Mouse (Mus musculus) thymus, postnatal 0 days (tissue): ENCODE measurements around the gene Ggt6. TPM values are rescaled to one million over a fixed set of nuclear protein-coding genes. Genes with fewer than 3 reads are reported as not detected.
A peak's percentile ranks its signal among the peaks of the same experiment; 100 is the strongest.
"Not testable (repeated sequence)": the region's sequence is repeated elsewhere in the genome, so short reads cannot be mapped to it uniquely, and the experiment has no call there.

Experiments
- DNase-seq: peaks from one replicate; pipeline ENCODE4 v3.0.0-alpha.2; 2015; ENCODE audit warnings: low spot score
- polyA plus RNA-seq: library from polyadenylated mRNA; unstranded; fragments of >200 nt; fragmentation: Nextera tagmentation; extraction: Ambion mirVana; gene quantifications from 2 replicates; pipeline ENCODE4 v1.2.1, GENCODE M21; 2015

Ggt6 gene
- polyA plus RNA-seq, 1 experiment from 2014 or later, result 1.1 TPM

DNA sequence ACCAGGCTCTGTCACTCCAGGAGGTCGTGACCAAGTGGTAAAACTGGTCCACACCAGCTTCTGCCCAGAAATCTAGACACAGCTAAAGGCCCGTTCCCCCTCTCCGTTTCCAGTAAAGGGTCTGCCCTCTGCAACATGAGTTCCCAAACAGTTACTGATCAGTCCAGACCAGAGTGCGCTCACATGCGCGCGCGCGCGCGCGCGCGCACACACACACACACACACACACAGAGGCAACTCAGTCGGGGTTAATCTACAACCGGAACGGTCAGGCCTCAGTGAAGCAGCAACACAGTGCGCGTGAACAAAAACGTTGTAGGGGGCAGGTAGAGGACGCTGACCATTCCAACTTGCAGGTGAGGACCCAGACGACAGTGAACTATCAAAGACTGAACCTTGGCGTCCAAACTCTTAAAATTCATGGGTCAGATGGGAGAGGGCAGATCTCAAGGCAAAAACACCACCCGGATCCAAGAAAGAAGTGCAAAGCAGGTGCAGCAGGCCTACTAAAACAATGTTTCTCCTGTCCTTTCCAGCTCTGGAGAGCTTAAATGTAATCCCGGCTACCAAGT lies 24.7 kb upstream of the Ggt6 start:
- DNase-seq, result no peak

DNA sequence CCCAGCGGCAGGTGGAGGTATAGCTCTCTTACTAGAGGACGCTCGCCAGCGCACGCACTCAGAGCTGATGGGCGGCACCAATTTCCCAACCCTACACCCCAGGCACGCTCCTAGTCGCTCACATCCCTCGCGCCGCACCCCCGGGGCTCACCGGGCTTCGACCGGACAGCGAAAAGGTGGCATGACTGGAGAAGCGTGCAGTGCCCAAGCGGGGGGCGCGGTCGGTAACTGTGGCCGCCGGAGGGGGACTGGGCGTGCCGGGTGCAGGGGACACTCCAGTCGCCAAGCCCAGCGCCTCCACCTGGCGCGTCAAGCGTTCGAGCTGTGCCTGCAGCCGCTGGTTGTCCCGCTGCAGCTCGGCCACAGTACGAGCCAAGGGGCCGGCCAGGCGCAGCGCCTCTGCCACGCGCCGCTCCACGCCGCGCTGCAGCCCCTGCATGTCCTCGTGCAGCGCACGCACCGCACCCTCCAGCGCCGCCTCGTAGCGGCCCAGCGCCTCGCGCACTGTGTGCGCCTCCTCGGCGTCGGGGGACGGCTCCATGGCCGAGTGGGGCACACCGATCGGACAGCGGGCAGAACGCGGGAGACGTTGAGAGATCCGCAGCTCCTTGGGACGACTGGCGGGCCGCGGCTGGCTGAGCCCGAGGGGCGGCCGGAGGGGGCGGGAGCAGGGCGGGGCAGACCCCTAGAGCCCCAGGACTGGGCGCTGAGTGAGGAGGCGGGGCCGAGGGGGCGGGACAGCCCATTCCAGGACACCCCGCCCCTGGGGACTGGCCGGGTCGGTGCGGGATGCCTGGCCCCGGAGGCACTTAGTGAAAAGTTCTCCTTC lies 24.0 kb upstream of the Ggt6 start, which contains the start of gene Smtnl2:
Gene Smtnl2, minus strand, starts transcription at position 621 of the 829 bp plus-strand sequence.
- peak; percentile 12 for DNase-seq

DNA sequence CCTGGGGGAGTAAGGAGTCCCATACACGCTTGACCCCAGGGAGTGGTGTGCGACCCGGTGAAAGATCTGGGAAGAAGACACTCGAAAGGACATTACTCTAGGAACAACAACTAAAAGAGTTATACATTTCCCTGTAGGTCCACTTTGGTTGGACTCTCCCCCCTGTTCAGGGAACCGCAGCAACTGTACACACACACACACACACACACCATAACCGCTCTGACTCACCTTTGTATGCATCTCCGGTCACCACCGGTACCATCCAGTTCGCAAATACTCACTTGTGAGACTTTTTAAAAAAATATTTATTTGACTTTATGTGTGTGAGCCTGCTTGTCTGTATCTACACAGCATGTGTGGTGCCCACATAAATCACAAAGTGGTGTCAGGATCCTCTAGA lies 23.4 kb upstream of the Ggt6 start:
- DNase-seq, result no peak

DNA sequence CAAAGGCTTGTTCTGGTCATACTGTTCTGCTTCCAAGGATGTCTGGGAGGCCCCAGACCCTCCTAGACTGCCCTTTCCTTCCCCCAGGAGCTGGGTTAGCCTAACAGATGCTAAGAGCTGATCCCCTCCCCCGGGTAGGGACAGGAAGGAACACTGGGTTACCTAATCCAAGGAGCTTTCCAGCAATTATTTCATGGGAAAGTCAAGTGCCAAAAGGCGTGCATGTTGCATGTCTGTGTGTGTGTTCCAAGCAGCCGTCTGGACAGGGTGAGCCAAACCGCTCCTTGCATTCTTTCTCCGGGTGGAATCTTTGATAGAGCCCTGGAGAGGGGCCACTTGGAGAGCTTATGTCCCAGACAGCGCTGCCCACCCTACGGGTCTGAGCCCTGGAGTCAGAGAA lies 22.3 kb upstream of the Ggt6 start:
- no peak for DNase-seq

DNA sequence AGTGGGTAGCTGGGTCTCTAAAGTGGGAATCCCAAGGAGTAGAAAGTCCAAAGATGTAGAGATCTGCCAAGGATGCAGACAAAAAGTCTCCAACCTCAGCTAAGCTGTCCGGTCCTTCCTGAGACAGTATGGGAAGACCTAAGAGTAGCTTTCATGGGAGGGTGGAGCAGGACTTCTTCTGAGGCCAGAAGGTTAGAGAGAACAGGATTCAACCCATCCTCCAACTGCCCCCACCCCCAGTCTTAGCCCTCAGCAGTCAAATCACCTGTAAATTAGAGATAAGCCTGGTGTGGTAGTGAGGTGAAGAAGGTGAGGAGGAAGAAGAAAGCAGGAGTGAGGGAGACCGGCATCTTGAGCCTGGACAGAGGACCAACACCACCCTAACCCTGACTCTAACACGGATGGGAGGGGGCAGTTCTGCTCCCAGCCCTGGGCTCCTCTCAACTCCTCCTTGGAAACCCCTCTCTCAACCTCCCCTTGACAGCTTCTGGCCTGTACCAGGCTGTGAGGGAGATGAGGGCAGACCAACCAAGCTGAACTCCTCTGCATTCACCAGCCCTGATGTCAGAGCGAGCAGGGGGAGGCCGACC lies 21.6 kb upstream of the Ggt6 start:
- DNase-seq, result no peak

DNA sequence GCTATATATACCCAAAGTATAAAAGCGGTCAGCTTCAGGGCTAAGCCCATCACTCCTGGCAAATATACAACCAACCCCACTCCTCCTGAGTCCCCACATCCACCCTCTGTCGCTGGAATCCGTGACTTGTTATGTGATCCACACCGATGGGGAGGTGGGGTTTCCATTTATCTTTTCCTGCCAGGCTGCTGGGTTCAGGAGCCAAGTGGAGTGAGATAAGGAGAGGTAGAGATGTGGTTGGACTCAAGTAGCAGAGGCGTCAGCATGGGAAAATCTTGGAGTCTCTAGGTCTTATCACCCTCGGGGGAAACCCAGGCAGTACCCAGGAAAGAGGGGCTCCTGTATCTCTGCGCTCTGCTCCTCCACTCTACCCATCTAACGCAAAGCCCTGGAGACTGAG lies 20.2 kb upstream of the Ggt6 start:
- no peak for DNase-seq

DNA sequence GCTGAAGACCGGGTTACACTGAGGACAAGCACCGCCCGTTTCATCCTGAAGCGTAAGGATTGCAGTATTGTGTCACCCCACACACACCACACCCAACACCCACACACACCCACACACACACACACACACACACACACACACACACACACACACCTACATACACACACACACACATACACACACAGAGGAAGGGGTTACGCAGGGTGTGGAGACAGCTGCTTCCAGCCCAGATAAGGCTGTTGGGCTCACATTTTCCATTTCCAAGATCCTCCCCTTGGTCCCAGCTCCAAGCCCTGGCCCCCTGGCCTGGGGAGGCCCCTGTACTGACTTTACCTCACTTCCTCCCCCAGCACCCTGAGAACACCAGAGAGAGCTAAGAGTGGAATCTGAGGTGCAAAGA lies 18.7 kb upstream of the Ggt6 start:
- DNase-seq, result no peak

DNA sequence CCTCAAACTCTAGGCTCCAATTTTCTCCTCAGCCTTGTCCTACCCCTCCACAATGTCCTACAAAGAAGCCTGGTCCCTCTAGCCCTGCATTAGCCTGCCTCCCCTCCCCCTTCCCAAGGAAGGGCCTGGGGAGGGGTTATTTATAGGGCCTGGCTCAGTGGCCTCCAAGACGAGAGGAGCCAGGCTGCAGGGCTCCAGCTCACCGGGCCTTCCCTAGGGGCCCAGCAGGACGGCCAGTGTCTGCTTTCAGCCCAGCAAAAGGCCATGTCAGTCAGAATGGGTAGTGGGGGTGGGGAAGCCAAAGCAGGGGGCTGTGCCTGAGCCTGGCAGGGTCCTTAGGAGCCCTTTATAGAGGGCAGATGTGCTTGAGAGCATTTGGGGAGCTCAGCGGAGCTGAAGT lies 17.9 kb upstream of the Ggt6 start:
- no peak for DNase-seq

DNA sequence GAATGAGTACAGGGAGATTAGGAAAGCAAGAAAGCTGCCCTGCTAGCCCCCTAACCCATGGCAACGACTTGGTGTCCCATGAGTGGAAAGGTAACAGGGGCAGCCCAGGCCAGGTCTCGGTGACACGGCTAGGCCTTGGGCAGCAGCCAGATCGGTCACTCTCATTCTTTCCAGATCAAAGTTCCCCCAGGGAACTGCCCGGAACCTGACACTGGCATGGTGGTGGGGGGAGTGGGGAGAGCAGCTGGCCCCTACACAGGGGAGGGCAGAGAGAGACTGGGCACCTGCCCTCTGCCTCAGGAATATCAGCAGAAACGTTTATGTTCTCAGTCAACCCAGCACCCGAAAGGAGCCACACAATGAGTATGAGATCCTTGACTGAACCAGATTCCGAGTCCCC lies 17.1 kb upstream of the Ggt6 start:
- no peak for DNase-seq

DNA sequence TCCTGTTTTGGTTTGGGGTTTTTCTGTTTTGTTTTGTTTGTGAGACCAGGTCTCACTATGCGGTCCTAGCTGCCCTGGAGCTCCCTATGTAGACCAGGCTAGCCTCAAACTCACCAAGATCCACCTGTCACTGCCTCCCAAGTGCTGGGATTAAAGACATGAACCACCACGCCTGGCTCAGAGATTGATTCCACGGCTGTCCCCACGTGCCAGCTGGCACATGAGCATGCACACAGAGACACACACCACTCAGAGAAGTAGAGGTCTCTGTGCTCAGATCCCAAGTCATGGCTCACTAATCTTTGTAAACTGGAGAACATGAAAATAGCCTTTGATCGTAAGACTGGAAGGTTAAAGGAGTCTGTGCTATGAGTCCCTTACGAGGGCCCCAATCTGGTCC lies 16.3 kb upstream of the Ggt6 start:
- DNase-seq, result no peak

DNA sequence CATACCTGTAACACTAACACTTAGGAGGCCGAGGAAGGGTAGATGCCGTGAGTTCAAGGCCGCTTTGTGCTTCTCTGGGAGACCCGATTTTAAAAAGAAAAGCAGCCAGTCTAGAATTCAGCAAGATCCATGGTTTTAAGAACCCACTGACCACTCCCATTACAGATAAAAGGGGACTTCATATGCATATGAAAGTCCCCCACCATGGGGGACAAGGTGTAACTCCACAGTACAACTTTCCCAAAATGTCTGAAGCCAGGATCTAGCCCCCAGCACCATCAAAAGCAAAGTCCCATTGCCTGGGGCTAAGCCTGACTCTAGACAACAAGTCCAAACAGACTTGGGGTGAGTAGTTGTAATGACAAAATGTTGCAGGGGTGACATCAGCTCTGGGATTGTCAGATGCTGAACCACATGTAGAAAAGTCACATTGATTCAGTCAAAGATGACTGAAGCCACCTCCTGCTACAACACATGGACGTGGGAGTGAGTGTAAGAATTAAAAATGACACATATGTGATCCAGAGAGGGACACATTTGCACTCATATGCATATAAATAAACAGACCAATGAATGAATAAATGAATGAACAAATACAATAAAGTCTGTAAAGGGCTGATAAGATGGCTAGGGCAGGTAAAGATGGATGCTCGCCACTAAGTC lies 14.7 kb upstream of the Ggt6 start:
- DNase-seq, result no peak

DNA sequence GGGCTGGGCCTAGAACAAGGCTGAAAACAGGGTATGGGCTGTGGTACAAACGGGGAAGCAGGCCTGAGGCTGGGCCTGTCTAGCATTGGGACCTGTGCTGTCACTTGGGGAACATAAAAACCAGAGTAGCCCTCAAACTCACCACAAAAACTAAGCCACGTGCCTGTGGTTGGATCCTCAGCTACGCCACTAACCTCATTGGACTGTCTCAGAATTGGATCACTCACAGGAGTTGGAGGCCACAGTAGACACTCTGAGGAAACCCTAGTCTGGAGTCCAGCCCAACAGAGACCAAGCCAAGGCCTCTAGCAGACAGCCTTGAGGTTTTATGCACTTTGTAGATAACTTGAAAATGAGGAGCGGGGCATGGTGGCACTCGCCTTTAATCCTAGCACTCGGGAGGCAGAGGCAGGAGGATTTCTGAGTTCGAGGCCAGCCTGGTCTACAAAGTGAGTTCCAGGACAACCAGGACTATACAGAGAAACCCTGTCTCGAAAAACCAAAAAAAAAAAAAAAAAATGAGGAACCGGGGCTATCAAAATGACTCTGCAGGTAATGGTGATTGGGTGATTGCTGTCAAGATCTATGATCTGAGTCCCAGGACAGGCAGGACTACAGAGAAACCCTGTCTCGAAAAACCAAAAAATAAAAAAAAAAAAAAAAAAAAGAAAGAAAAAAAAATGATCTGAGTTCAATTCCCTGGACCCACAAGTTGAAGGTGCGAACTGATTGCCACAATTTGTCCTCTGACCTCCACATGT lies 13.6 kb upstream of the Ggt6 start:
- DNase-seq, result no peak

DNA sequence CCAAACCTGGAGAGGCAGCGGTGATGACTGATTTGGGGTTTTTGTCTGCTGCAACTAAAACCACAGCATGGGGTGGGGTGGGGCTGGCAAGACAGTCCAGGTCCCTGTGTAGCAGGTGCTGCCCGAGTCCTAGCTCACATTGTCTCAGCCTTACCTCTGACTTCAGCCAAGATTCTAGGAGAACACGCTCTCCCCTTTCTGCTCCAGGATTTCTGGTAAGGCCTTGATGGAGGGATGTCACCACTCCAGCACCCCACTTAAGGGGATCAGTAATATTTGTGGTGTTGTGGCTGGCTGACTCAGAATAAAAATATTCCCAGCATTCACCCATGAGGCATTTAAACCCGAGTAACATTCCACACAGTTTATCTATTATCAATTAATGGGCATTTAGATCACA lies 11.6 kb upstream of the Ggt6 start:
- DNase-seq, result no peak

DNA sequence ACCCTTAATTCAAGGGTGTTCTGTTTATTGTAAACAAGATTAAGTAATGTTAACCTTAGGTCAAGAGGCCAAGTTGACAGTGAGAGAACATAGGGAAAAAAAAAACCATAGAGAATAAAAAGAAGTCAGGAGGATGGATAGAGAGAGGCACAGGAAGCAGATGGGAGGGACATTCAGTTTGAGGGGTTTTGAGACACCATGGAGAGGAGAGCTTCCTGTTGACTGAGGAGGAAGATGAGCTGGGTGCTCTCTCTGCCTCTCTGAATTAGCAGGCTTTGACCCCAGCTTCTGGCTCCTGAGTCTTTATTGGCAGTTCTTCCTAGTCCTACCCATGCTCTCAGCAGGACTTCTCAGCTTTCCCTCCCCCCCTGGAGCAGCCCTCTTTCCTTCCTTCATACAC lies 10.1 kb upstream of the Ggt6 start:
- no peak for DNase-seq

DNA sequence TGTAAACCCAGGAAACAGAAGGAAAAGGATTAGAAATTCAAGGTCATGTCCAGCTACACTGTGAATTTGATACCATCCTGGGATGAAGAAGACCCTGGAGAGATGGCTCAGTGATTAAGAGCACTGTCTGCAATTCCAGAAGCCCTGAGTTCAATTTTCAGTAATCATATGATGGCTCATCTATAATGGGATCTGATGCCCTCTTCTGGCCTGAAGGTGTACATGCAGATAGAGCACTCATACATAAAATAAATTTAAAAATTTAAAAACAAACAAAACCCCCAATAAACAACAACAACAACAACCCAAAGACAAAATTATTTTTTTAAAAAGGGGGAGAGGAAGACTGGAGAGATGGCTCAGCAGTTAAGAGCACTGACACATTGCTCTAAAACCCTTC lies 8.4 kb upstream of the Ggt6 start:
- DNase-seq, result no peak

DNA sequence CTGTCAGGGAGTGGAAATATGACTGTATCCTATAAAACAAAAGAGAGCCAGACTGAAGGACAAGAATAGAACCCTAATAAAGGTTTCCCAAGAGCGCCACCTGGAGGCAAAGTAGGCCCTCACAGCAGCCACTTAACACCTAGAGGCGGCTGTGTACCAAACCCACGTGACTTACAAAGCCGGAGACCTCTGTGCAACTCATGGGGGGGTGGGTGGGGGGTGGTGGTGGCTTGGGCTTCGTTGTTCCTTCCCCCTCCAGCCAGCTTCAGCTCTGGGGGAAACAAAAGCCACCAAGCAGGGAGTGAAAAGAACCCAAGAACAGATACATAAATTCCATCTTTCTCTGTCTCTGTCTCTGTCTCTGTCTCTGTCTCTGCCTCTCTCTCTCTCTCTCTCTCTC lies 6.6 kb upstream of the Ggt6 start:
- peak; percentile 75 for DNase-seq

DNA sequence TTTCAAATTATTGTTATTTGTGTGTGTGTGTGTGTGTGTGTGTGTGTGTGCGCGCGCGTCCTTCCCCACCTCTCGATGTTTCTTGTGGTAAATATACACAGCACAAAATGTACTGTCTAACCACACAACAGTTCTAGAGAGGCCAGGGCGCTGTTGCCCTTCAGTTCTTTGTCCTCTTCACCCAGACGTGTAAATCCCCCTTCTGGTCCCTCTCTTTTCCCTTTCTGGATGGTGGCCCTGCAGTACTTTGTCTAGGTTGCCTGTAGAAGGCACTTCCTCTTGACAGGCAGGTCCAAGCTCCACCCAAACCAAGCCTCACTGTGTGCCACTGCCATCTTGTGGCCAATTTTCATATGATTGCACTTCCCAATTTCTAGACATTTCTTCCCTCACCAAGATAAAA lies 6.0 kb upstream of the Ggt6 start:
- peak; percentile 81 for DNase-seq

DNA sequence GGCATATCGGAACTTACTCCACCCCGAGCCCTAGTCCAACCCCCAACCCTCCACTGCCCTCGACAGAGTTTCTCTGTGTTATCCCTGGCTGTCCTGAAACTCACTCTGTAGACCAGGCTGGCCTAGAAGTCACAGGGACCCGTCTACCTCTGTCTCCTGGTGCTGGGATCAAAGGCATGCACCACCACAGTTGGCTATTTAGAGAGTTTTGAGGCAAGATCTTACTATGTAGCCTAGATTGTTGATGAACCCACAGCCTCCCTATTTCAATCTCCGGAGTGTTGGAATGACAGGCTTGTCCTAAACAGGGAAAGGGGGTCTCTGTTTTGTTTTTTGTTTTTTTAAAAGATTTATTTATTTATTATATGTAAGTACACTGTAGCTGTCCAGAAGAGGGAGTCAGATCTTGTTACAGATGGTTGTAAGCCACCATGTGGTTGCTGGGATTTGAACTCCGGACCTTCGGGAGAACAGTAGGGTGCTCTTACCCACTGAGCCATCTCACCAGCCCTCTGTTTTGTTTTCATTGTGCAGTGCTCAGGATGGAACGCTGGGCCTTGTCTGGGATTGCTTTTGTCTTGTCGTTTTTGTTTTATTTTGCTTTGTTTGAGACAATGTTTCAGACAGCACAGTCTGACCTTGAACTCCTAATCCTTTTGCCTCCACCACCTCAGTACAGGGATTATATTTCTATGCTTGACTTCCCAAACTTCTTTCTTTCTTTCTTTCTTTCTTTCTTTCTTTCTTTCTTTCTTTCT lies 4.8 kb upstream of the Ggt6 start:
- not testable (repeated sequence) for DNase-seq

DNA sequence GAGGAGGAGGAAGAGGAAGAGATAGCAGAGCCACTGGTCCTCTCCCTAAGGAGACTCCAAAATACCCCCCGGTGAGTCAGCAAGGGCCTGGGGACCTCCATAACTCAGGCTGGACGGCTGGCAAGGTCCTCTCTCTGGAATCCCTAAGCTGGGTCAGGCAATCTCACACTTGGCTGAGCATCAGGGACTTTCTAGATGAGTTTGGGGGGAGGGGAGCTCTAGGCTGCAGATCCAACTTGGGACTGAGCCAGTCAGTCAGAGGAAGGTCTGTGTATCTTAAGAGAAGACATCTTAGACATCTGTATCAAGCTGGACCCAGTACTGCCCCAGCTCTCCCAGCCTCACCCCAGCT lies 344 bp downstream of the Ggt6 start:
- no peak for DNase-seq

DNA sequence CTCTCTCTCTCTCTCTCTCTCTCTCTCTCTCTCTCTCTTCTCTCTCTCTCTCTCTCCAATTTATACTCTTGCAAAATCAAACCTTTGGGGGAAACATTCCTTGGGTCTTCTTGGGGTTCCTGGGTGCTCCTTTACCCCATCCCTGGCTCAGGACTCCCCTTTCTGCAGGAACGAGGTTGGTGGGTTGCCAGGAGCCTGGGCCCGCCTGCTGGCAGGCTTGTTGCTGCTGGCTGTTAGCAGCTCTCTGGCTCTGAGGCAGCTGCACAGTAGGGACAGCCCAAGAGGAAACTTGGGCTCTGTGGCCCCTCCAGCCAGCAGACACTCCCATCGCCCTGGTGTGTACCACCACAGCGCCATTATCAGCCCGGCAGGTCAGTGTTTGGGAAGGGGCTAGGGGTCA lies 945 bp downstream of the Ggt6 start:
- no peak for DNase-seq
